Mouse (Mus musculus): Measurements from ENCODE around the gene Ahdc1.
"Not testable (repeated sequence)": the region's sequence is repeated elsewhere in the genome, so short reads cannot be mapped to it uniquely, and the experiment has no call there.

- TF ChIP-seq CTCF (IDR thresholded peaks at IDR 0.05; ENCODE audit: low read depth, low read length); GATA1 (IDR thresholded peaks at IDR 0.05; ENCODE audit: borderline replicate concordance, low read length); TAL1 (conservative IDR thresholded peaks at IDR 0.05; ENCODE audit: low read depth, low read length); POLR2AphosphoS5 (IDR thresholded peaks at IDR 0.05; ENCODE audit: insufficient replicate concordance, low read depth, low read length): not testable (repeated sequence)
Measured at GRCm38 (mm10) chr4:133005885-133006451, 5.1 kb upstream of the Ahdc1 start.

All from G1E (cell line).